Mouse (Mus musculus) kidney, adult 9 months (tissue): ENCODE results near the gene Sntb2.
"Not testable (repeated sequence)": the region's sequence is repeated elsewhere in the genome, so short reads cannot be mapped to it uniquely, and the experiment has no call there.

Experiments used
- DNase-seq: peaks from one replicate; pipeline ENCODE4 v3.0.0; 2022

The Sntb2 gene

GRCm38 (mm10) chr8:106935324-106935869 lies at the start of gene Sntb2:
TSS of gene Sntb2 (plus strand) at chr8:106935750.
- peak; percentile 96 for DNase-seq

- peak; percentile 81 for DNase-seq
Measured at GRCm38 (mm10) chr8:106887336-106888189, 48.0 kb upstream of the Sntb2 start.

GRCm38 (mm10) chr8:106888803-106889202 lies 46.7 kb upstream of the Sntb2 start:
- DNase-seq = no peak

- DNase-seq = no peak
Measured at GRCm38 (mm10) chr8:106892210-106892805, 43.2 kb upstream of the Sntb2 start.

- no peak for DNase-seq
Measured at GRCm38 (mm10) chr8:106892806-106893451, 42.6 kb upstream of the Sntb2 start.

GRCm38 (mm10) chr8:106893481-106894156 lies 41.9 kb upstream of the Sntb2 start, which contains the start of gene Utp4:
TSS of gene Utp4 (plus strand) at chr8:106893636.
- DNase-seq = peak; percentile 83

- DNase-seq = no peak
Measured at GRCm38 (mm10) chr8:106899473-106899872, 36.1 kb upstream of the Sntb2 start.

- DNase-seq = peak; percentile 82
Measured at GRCm38 (mm10) chr8:106905727-106906480, 29.6 kb upstream of the Sntb2 start.

GRCm38 (mm10) chr8:106906635-106907034 lies 28.9 kb upstream of the Sntb2 start:
- no peak for DNase-seq

GRCm38 (mm10) chr8:106907450-106907849 lies 28.1 kb upstream of the Sntb2 start:
- DNase-seq = no peak

GRCm38 (mm10) chr8:106908291-106908690 lies 27.3 kb upstream of the Sntb2 start:
- DNase-seq = no peak

GRCm38 (mm10) chr8:106913631-106914030 lies 21.9 kb upstream of the Sntb2 start:
- no peak for DNase-seq

GRCm38 (mm10) chr8:106919721-106920394 lies 15.7 kb upstream of the Sntb2 start:
- DNase-seq = no peak

GRCm38 (mm10) chr8:106920395-106920741 lies 15.2 kb upstream of the Sntb2 start:
- no peak for DNase-seq

GRCm38 (mm10) chr8:106924057-106924456 lies 11.5 kb upstream of the Sntb2 start:
- DNase-seq = no peak

- DNase-seq = no peak
Measured at GRCm38 (mm10) chr8:106924904-106925349, 10.6 kb upstream of the Sntb2 start.

GRCm38 (mm10) chr8:106925446-106925845 lies 10.1 kb upstream of the Sntb2 start:
- no peak for DNase-seq

GRCm38 (mm10) chr8:106927247-106927646 lies 8.3 kb upstream of the Sntb2 start:
- DNase-seq = peak; percentile 53

GRCm38 (mm10) chr8:106928182-106928581 lies 7.4 kb upstream of the Sntb2 start:
- DNase-seq = not testable (repeated sequence)

- DNase-seq = peak; percentile 92
Measured at GRCm38 (mm10) chr8:106929155-106929913, 6.2 kb upstream of the Sntb2 start.

GRCm38 (mm10) chr8:106929921-106930320 lies 5.6 kb upstream of the Sntb2 start:
- DNase-seq = peak; percentile 27
